Comparison of ENCODE assay signal across 8 mouse cellular contexts in the genomic region with DNA sequence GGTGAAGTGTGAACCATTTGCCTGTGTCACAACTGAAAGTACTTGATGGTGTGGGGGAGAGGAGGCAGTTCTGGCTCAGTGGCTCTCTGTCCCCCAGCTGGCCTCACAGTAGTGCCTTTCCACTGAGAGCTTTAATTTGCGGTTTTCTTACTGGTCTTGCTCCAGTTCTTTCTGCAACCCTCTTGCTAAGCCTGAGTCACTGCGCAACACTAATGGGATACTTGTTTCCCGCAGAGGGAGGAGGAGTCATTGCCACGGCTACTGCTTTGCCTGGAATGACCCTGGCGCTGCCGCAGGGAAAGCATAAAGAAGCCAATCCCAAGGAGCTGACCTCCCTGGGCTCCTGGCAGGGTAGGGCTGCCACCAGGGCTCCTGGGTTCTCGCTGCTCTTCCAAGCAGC. TPM values are rescaled to one million over a fixed set of nuclear protein-coding genes. Genes with fewer than 3 reads are reported as not detected.
DNase-seq lines count a peak whose midpoint lies in the region; TF ChIP-seq lines count a peak whose summit lies in the region.

No protein-coding gene starts in this region.

- DNase-seq in layer of hippocampus, adult 2 months (ENCODE audit: low spot score in 2 of 2) = peak in 1 of 2 experiments; percentile 22
- DNase-seq in layer of hippocampus, postnatal 25 days (ENCODE audit: extremely low spot score in 1 of 2, low spot score in 1 of 2) = no peak
- DNase-seq in adrenal gland, postnatal 10 days = peak; percentile 75
- peak; percentile 59 for DNase-seq in gastrocnemius, postnatal 25 days
- peak; percentile 61 for DNase-seq in lung, postnatal 25 days (ENCODE audit: low spot score)
- no peak for DNase-seq in embryo, embryonic 10 days (ENCODE audit: low spot score)
- DNase-seq in urinary bladder, postnatal 10 days (ENCODE audit: low spot score) = no peak
- no peak for DNase-seq in spleen, adult 12 weeks (ENCODE audit: low spot score)

- TF ChIP-seq CTCF in layer of hippocampus, adult 2 months (conservative IDR thresholded peaks at IDR 0.05) = no peak

- no peak overlapping the region for H3K4me3 ChIP-seq in layer of hippocampus, adult 2 months

- peak overlapping the region; percentile 57; the same call in 1 of the 2 replicates for H3K27ac ChIP-seq in layer of hippocampus, adult 2 months

RNA-seq across cellular contexts. Expression of a gene that starts 33.8 kb away (rescaled TPM):
- total RNA-seq in layer of hippocampus, adult 2 months (2021) = 1 to 10 TPM; 2.9 to 3.1 TPM
- total RNA-seq in layer of hippocampus, postnatal 25 days (2021) = 1 to 10 TPM; 4.0 to 5.4 TPM
- 1 to 10 TPM; 2.9 to 6.5 TPM for total RNA-seq in adrenal gland, postnatal 10 days (2021)
- total RNA-seq in gastrocnemius, postnatal 25 days (2021) = under 1 TPM; 0.13 to 0.21 TPM

RNA-seq across cellular contexts. Expression of a gene that starts 36.2 kb away (rescaled TPM):
- 10 to 100 TPM; 64.3 to 68.0 TPM for total RNA-seq in layer of hippocampus, adult 2 months (2021)
- 10 to 100 TPM; 61.7 to 69.2 TPM for total RNA-seq in layer of hippocampus, postnatal 25 days (2021)
- total RNA-seq in adrenal gland, postnatal 10 days (2021) = 100 to 1,000 TPM; 126 to 173 TPM
- 100 to 1,000 TPM; 125 to 145 TPM for total RNA-seq in gastrocnemius, postnatal 25 days (2021)

RNA-seq across cellular contexts. Expression of a gene that starts 36.3 kb away (rescaled TPM):
- total RNA-seq in layer of hippocampus, adult 2 months (2021) = 10 to 100 TPM; 21.8 to 24.8 TPM
- 10 to 100 TPM; 22.4 to 23.5 TPM for total RNA-seq in layer of hippocampus, postnatal 25 days (2021)
- total RNA-seq in adrenal gland, postnatal 10 days (2021) = 10 to 100 TPM; 23.6 to 27.4 TPM
- 10 to 100 TPM; 24.5 to 25.4 TPM for total RNA-seq in gastrocnemius, postnatal 25 days (2021)

Comparison
In these comparisons a context has a peak if more than half of its experiments do, and no peak if none do; other contexts are left out.
1. DNase-seq: peak in adrenal gland, postnatal 10 days (single experiment), gastrocnemius, postnatal 25 days (single experiment) and lung, postnatal 25 days (single experiment); none in layer of hippocampus, postnatal 25 days (0 of 2), embryo, embryonic 10 days (single experiment), urinary bladder, postnatal 10 days (single experiment) and spleen, adult 12 weeks (single experiment).